Mouse (Mus musculus) G1E (cell line): Measurements from ENCODE around the gene Tmem203. TPM values are rescaled to one million over a fixed set of nuclear protein-coding genes. Genes with fewer than 3 reads are reported as not detected.
A peak's percentile ranks its signal among the peaks of the same experiment; 100 is the strongest.

Experiments used
- ATAC-seq: 2 replicates; pipeline ENCODE4 v1.8.0; 2016; ENCODE audit warnings: mild to moderate bottlenecking; ENCODE audit not compliant: insufficient number of reproducible peaks, poor library complexity, low FRiP score, severe bottlenecking; ENCODE audit errors: extremely low read depth
- DNase-seq: peaks from one replicate; pipeline ENCODE4 v3.0.0; 2012; ENCODE audit warnings: low spot score
- H3K27me3 ChIP-seq: 2 replicates; pipeline ENCODE4 v1.6.1; 2012; ENCODE audit warnings: mild to moderate bottlenecking, low read length, inconsistent platforms; ENCODE audit not compliant: insufficient read depth
- H3K36me3 ChIP-seq: replicated peaks from 2 replicates; pipeline ENCODE3; 2012; ENCODE audit warnings: mild to moderate bottlenecking, inconsistent platforms
- H3K4me1 ChIP-seq: 2 replicates; pipeline ENCODE4 v1.6.1; 2012; ENCODE audit warnings: low read depth, low read length, inconsistent platforms, mixed read lengths; ENCODE audit not compliant: insufficient read depth
- H3K4me3 ChIP-seq: 2 replicates; pipeline ENCODE4 v1.5.1; 2012; ENCODE audit warnings: low read depth, mild to moderate bottlenecking, inconsistent platforms, low read length, moderate library complexity, mixed read lengths
- H3K9me3 ChIP-seq: replicated peaks from 2 replicates; pipeline ENCODE4 v1.6.1; 2012; ENCODE audit warnings: inconsistent platforms
- CTCF ChIP-seq: IDR thresholded peaks from 2 replicates; pipeline ENCODE4 v1.5.1; 2012; ENCODE audit warnings: low read depth, low read length, inconsistent platforms, mixed read lengths
- GATA1 ChIP-seq: IDR thresholded peaks from 2 replicates; pipeline ENCODE4 v1.6.1; 2012; ENCODE audit warnings: borderline replicate concordance, low read length, inconsistent platforms, mixed read lengths
- GATA2 ChIP-seq: IDR thresholded peaks from 2 replicates; pipeline ENCODE4 v1.6.1; 2012; ENCODE audit warnings: low read depth, low read length, inconsistent platforms, borderline replicate concordance
- POLR2AphosphoS5 ChIP-seq: IDR thresholded peaks from 2 replicates; pipeline ENCODE4 v1.6.1; 2012; ENCODE audit warnings: low read depth, low read length, inconsistent platforms; ENCODE audit not compliant: insufficient replicate concordance
- TAL1 ChIP-seq: conservative IDR thresholded peaks from 2 replicates; pipeline ENCODE4 v1.6.1; 2012; ENCODE audit warnings: low read depth, low read length, inconsistent platforms, mixed read lengths
- polyA plus RNA-seq: library from polyadenylated mRNA; stranded (reverse); fragments of >175 nt; gene quantifications from 2 replicates; pipeline ENCODE4 v1.2.3, GENCODE M21; 2012
- total RNA-seq, 2 experiments: library from RNA; stranded (forward) in 1 of 2; stranded (reverse) in 1 of 2; fragments of 200-1000 nt in 1 of 2; fragments of >200 nt in 1 of 2; fragmentation: Nextera tagmentation in 1 of 2; gene quantifications; 2 replicates each; pipeline ENCODE4 v1.2.3; 2014 to 2017

Tmem203 gene
- total and polyA plus RNA-seq, 3 experiments = 7.8 to 15.5 (median 14.6) TPM

DNA sequence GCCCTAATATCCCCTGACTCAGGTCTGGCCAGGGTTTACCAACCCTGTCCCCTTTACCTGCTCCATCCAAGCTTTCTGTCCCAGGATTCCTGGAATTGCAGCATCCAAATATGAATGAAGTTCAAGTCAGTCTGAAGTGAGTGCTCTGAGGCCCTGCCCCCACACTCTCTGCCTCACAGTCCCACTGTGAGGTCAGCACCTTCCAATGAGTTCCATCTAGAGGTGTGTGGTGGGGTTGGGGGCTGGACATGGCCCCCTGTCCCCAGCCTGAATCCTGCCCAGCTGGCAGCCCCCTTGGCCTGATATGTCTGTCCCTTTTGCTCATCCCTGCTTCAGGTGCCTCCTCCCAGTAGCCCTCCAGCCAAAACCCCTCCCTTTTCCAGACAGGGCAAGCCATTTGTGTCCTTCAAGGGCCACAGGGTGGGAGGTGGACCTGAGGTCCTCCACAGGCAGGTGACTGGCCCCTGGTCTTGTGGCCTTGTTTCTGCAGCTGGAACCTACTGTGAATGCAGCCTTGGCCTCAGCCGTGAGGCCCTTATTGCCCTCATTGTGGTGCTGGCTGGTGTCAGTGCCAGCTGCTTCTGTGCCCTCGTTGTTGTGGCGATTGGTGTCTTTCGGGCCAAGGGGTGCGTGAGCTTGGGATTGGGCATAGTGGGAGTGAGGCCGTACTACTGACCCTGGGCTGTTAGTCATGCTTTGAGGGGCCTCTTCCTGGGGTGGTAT, 32.8 kb downstream of the Tmem203 start, which contains the start of gene Tmem210:
TSS of gene Tmem210 (plus strand) at position 219 of the 723 bp plus-strand sequence.
- TF ChIP-seq POLR2AphosphoS5 (no peak), TAL1 (no peak), GATA1 (no peak), CTCF (no peak), GATA2 (no peak)
- H3K27me3 ChIP-seq = peaks cover 43% of the 10 kb centered on the region
- DNase-seq (no peak), ATAC-seq (no peak)
- H3K4me1 ChIP-seq = peaks cover 26% of the 10 kb centered on the region
- H3K4me3 ChIP-seq = no peak within 1 kb of the TSS
- H3K36me3 ChIP-seq = peaks cover 39% of the 10 kb centered on the region
- no peaks in the 10 kb centered on the region for H3K9me3 ChIP-seq

DNA sequence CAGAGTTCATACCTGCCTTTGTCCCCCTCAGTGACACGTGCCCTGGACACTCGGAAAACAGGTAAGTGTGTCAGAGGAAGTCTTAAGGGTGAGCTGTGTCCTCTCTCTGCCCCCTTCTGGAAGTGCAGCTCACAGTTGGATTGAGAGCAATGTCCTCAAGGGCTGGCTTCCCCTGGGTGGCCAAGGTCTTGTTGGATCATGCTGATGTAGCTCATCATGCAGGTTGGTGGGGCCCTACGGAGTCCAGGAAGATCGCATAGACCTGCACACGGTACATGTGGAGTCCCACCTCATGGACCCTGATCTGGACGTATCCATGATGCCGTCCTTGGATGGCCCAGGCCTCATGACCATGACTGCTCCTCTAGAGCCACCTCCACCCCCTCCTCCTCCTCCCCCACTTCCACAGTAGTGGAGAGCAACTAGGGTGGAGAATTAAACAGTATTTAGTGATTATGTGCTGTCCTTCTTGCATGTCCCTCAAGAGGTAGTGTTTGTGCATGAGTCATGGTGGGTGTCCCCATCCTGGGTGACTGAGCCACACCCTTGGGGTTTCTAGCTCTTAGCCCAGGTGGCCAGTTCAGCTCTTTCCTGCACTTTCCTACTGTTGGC, 33.6 kb downstream of the Tmem203 start:
- no peak overlapping the region for H3K4me3 ChIP-seq
- ATAC-seq (no peak), DNase-seq (no peak)
- H3K36me3 ChIP-seq = peaks cover 32% of the 10 kb centered on the region
- no peaks in the 10 kb centered on the region for H3K9me3 ChIP-seq
- H3K27me3 ChIP-seq = peaks cover 49% of the 10 kb centered on the region
- TF ChIP-seq GATA1 (no peak), CTCF (no peak), POLR2AphosphoS5 (no peak), TAL1 (no peak), GATA2 (no peak)
- peaks cover 26% of the 10 kb centered on the region for H3K4me1 ChIP-seq

DNA sequence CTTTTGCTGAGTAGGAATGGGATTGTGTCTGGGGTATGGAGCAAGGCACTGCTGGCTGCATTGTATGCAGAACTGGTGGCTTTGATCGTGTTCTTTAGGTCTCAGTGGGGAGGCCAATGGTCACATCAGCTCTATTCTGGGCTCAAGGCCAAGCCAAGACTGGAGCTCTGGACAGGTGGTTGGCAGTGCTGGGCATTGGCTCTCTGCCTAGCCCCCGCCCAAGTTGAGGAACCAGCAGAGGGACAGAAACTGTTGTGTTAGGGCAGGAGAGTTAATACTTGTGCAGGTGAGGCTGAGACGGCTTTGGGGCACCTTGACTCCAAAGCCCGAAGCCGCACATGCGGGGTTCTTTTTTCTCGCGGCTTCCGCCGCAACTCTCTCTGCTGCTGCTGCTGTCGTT, 34.4 kb downstream of the Tmem203 start, which contains the start of gene Lrrc26:
TSS of gene Lrrc26 (plus strand) at position 265 of the 400 bp plus-strand sequence.
- H3K4me3 ChIP-seq = peak within 1 kb of the TSS; percentile 20; the same call in 1 of the 2 replicates
- no peak for ATAC-seq
- no peaks in the 10 kb centered on the region for H3K9me3 ChIP-seq
- TF ChIP-seq GATA2 (no peak), POLR2AphosphoS5 (no peak), CTCF (no peak), TAL1 (no peak), GATA1 (no peak)
- peaks cover 26% of the 10 kb centered on the region for H3K4me1 ChIP-seq
- peaks cover 57% of the 10 kb centered on the region for H3K27me3 ChIP-seq
- peaks cover 24% of the 10 kb centered on the region for H3K36me3 ChIP-seq
- DNase-seq = no peak

DNA sequence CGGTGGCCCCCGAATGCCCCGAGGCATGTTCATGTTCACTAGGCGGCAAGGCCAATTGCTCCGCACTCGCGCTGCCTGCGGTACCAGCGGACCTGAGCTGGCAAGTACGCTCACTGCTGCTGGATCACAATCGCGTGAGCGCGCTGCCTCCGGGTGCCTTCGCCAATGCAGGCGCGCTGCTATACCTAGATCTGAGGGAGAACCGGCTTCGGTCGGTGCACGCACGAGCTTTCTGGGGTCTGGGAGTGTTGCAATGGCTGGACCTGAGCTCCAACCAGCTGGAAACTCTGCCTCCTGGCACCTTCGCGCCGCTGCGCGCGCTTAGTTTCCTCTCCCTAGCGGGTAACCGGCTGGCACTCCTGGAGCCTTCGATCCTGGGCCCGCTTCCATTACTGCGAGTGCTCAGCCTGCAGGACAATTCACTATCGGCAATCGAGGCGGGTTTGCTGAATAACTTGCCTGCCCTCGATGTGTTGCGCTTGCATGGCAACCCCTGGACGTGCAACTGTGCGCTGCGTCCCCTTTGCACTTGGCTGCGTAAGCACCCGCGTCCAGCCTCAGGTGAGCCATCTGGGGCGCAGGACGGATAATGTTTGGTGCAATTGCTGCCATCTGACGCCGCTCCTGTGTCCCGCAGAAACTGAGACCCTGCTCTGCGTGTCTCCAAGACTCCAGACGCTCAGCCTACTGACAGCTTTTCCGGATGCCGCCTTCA, 35.0 kb downstream of the Tmem203 start:
- peaks cover 63% of the 10 kb centered on the region for H3K27me3 ChIP-seq

DNA sequence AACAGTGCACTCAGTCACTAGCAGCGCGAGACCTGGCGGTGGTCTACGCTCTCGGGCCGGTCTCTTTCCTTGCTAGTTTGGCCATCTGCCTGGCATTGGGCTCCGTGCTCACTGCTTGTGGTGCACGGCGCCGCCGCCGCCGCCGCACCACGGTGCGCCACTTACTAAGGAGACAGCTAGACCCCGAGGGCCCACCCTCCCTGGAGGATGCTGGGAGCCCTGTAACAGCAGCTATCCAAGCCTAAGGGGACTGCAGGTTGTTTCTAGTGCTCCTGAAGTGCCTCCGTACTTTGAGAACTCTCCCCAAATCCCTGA, 35.5 kb downstream of the Tmem203 start:
- no peak for DNase-seq
- Histone ChIP-seq H3K4me1 (peaks cover 26% of the 10 kb centered on the region), H3K36me3 (peaks cover 13% of the 10 kb centered on the region), H3K27me3 (peaks cover 69% of the 10 kb centered on the region), H3K9me3 (no peaks in the 10 kb centered on the region), H3K4me3 (no peak overlapping the region)
- TF ChIP-seq CTCF (no peak), POLR2AphosphoS5 (no peak), GATA2 (no peak), GATA1 (no peak), TAL1 (no peak)
- ATAC-seq = no peak

More for the DNA sequence above, 35.0 kb downstream of the Tmem203 start:
- Histone ChIP-seq H3K4me1 (peaks cover 26% of the 10 kb centered on the region), H3K4me3 (peak overlapping the region; percentile 20; the same call in 1 of the 2 replicates), H3K36me3 (peaks cover 18% of the 10 kb centered on the region), H3K9me3 (no peaks in the 10 kb centered on the region)
- no peak for ATAC-seq
- no peak for DNase-seq
- TF ChIP-seq GATA1 = no peak
- TF ChIP-seq TAL1 = no peak
- no peak for TF ChIP-seq CTCF
- no peak for TF ChIP-seq GATA2
- no peak for TF ChIP-seq POLR2AphosphoS5
